Mouse (Mus musculus) liver, embryonic 14.5 days (tissue): ENCODE data around the gene Spata32.

Experiments used
- CTCF ChIP-seq: IDR thresholded peaks from 2 replicates; pipeline ENCODE4 v1.5.1; 2016; ENCODE audit warnings: antibody characterized with exemption, low read depth, control low read depth
- EP300 ChIP-seq: IDR thresholded peaks from 2 replicates; pipeline ENCODE4 v1.6.1; 2016; ENCODE audit warnings: antibody characterized with exemption, low read depth

GRCm38 (mm10) chr11:103162132-103162531 lies 56.1 kb downstream of the Spata32 start:
- TF ChIP-seq CTCF (peak; percentile 66), EP300 (no peak)
